Mouse (Mus musculus): ENCODE results near the gene Brd4. TPM values are rescaled to one million over a fixed set of nuclear protein-coding genes. Genes with fewer than 3 reads are reported as not detected.
A peak's percentile ranks its signal among the peaks of the same experiment; 100 is the strongest.

Brd4 gene
- 84.3 and 84.6 TPM in 2 replicates for polyA plus RNA-seq (2015; fragmentation: Nextera tagmentation; extraction: Ambion mirVana)

DNA sequence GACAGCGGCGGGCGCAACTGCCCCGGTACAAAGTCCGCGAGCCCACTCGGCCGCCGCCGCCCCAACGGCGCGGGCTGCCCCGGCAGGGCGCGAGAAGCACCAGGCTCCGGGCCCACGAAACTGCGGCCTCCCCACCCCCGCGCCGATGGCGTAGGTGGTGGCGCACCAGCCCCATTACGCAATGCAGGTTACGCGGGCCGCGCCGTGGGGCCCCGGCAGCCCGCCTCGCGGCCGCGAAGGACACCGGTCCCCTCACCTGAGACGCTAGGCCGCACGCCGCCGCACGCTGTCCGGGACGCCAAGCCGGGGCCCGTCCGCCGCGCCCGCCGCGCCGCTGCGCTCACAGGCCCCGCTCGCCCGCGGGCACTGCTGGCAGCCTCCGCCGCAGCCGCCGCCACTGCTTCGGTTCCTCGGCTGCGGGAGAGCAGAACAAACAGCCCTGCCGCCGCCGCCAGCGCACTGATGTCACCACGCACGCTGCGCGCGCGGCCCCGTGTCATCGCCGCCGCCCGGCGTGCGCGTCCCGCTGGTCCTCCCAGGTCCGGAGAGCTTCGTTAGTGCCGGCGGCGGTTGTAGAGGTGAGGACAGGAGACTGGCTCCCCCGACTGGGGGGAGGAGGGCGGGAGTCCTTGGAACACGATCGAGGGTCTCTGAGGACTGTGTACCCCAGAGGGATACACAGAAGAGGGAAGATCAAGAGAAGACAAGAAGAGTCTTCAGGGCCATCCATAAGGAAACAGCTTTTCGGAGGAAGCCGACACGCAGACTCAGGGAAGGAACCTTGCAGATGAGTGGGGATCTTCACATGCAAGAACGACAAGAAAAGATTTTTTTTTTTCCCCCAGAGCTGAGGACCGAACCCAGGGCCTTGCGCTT lies at the start of gene Brd4:
Gene Brd4 (minus strand): TSS at position 461 of the 876 bp plus-strand sequence.
- under 1% methylated on average over 71 of the region's 100 CpGs for WGBS
- Histone ChIP-seq H3K27ac (ENCODE audit: low read length) (peak within 1 kb of the TSS; percentile 99), H3K4me1 (ENCODE audit: control insufficient read depth, insufficient read depth, low read length) (peaks cover 32% of the 10 kb centered on the region), H3K4me2 (ENCODE audit: low read length) (peak within 1 kb of the TSS; percentile 66), H3K9me3 (replicated peaks; ENCODE audit: control insufficient read depth, low read length, poor library complexity, severe bottlenecking) (no peaks in the 10 kb centered on the region), H3K36me3 (ENCODE audit: control insufficient read depth, insufficient read depth, low read length) (no peaks in the 10 kb centered on the region), H3K27me3 (ENCODE audit: control insufficient read depth, insufficient read depth, low read depth, low read length) (no peaks in the 10 kb centered on the region), H3K9ac (ENCODE audit: low read depth, low read length) (peak within 1 kb of the TSS; percentile 99), H3K4me3 (ENCODE audit: low read depth, low read length) (peak within 1 kb of the TSS; percentile 96)
- ATAC-seq = peak; percentile 92

DNA sequence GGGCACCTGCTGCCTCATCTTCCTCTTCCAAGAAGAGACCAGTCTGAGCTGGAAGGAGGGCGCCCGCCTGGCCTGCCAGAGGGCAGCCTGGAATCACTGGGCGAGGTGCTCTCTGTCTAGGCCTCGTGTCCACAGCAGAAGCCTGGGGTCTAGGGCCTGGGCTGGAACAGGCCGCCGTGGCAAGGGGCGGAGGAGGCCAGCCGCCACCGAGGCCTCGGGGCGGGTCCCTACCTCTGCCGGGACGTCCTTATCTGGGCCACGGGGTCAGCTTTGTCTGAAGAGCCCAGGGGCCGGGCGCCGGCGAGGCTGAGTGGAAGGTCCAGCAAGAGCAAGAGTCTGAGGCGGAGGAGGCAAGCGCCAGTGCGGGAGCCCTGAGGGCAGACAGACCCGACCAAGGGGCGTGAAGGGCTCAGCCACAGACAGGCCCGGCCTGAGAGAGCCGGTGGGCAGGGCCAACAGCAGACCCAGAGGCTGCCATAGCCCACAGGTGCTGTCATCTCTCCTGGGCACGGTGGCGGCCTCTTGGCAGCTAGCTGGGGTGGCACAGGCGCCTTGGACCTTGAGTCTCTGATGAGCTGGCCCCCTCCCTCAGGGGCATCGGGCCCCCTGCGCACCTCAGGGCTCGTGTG lies 49.3 kb upstream of the Brd4 start:
- H3K4me2 ChIP-seq (ENCODE audit: low read length) = no peak overlapping the region
- H3K9ac ChIP-seq (ENCODE audit: low read depth, low read length) = no peak overlapping the region
- H3K36me3 ChIP-seq (ENCODE audit: control insufficient read depth, insufficient read depth, low read length) = peaks cover 52% of the 10 kb centered on the region
- no peak overlapping the region for H3K27ac ChIP-seq (ENCODE audit: low read length)
- 92% methylated on average over 30 of the region's 31 CpGs for WGBS
- 0 out of 2 replicates have a peak, but pooled peaks have one; percentile 14 for ATAC-seq
- no peaks in the 10 kb centered on the region for H3K9me3 ChIP-seq (replicated peaks; ENCODE audit: control insufficient read depth, low read length, poor library complexity, severe bottlenecking)
- no peak overlapping the region for H3K4me3 ChIP-seq (ENCODE audit: low read depth, low read length)
- H3K27me3 ChIP-seq (ENCODE audit: control insufficient read depth, insufficient read depth, low read depth, low read length) = no peaks in the 10 kb centered on the region
- no peaks in the 10 kb centered on the region for H3K4me1 ChIP-seq (ENCODE audit: control insufficient read depth, insufficient read depth, low read length)

DNA sequence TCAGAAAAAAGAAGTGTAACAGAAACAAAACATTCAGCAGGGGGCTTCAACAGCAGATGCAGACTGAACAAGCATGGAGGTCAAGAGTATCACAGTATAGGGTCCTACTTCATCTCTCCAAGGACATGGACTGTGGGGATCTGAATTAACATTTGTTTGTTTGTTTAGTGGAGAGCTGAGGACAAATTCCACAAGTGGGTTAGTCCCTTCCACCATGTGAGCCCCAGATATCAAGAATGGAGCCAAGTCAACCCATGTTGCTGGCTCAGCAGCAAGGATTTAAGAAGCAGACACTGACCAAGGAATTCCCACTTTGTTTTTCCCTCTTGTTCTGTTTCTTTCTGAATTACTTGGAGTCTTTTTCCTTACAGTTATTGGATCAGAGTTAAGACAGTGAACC lies 43.0 kb upstream of the Brd4 start:
- Histone ChIP-seq H3K27ac (ENCODE audit: low read length) (no peak overlapping the region), H3K27me3 (ENCODE audit: control insufficient read depth, insufficient read depth, low read depth, low read length) (no peaks in the 10 kb centered on the region), H3K4me3 (ENCODE audit: low read depth, low read length) (no peak overlapping the region), H3K9ac (ENCODE audit: low read depth, low read length) (no peak overlapping the region), H3K4me1 (ENCODE audit: control insufficient read depth, insufficient read depth, low read length) (0 out of 2 replicates have a peak, but pooled peaks cover 5% of the 10 kb centered on the region), H3K4me2 (ENCODE audit: low read length) (no peak overlapping the region), H3K9me3 (replicated peaks; ENCODE audit: control insufficient read depth, low read length, poor library complexity, severe bottlenecking) (no peaks in the 10 kb centered on the region), H3K36me3 (ENCODE audit: control insufficient read depth, insufficient read depth, low read length) (peaks cover 9% of the 10 kb centered on the region)
- ATAC-seq = no peak

GRCm38 (mm10) chr17:32322809-32323208 lies 38.3 kb upstream of the Brd4 start:
- H3K36me3 ChIP-seq (ENCODE audit: control insufficient read depth, insufficient read depth, low read length) = no peaks in the 10 kb centered on the region; the same call in 1 of the 2 replicates
- no peak for ATAC-seq
- H3K4me2 ChIP-seq (ENCODE audit: low read length) = no peak overlapping the region
- H3K27ac ChIP-seq (ENCODE audit: low read length) = no peak overlapping the region
- no peak overlapping the region for H3K4me3 ChIP-seq (ENCODE audit: low read depth, low read length)
- H3K4me1 ChIP-seq (ENCODE audit: control insufficient read depth, insufficient read depth, low read length) = peaks cover 23% of the 10 kb centered on the region
- H3K9me3 ChIP-seq (replicated peaks; ENCODE audit: control insufficient read depth, low read length, poor library complexity, severe bottlenecking) = no peaks in the 10 kb centered on the region
- H3K27me3 ChIP-seq (ENCODE audit: control insufficient read depth, insufficient read depth, low read depth, low read length) = no peaks in the 10 kb centered on the region
- no peak overlapping the region for H3K9ac ChIP-seq (ENCODE audit: low read depth, low read length)
- WGBS = 97% methylated on average over 1 of the region's 1 CpGs

GRCm38 (mm10) chr17:32321836-32322235 lies 37.3 kb upstream of the Brd4 start:
- ATAC-seq = peak; percentile 3; the same call in 1 of the 2 replicates
- Histone ChIP-seq H3K36me3 (ENCODE audit: control insufficient read depth, insufficient read depth, low read length) (peaks cover 7% of the 10 kb centered on the region; the same call in 1 of the 2 replicates), H3K9ac (ENCODE audit: low read depth, low read length) (peak overlapping the region; percentile 82), H3K4me2 (ENCODE audit: low read length) (peak overlapping the region; percentile 91), H3K4me1 (ENCODE audit: control insufficient read depth, insufficient read depth, low read length) (peaks cover 23% of the 10 kb centered on the region), H3K4me3 (ENCODE audit: low read depth, low read length) (peak overlapping the region; percentile 71), H3K9me3 (replicated peaks; ENCODE audit: control insufficient read depth, low read length, poor library complexity, severe bottlenecking) (no peaks in the 10 kb centered on the region), H3K27ac (ENCODE audit: low read length) (peak overlapping the region; percentile 96), H3K27me3 (ENCODE audit: control insufficient read depth, insufficient read depth, low read depth, low read length) (no peaks in the 10 kb centered on the region)
- 28% methylated on average over 6 of the region's 6 CpGs for WGBS

DNA sequence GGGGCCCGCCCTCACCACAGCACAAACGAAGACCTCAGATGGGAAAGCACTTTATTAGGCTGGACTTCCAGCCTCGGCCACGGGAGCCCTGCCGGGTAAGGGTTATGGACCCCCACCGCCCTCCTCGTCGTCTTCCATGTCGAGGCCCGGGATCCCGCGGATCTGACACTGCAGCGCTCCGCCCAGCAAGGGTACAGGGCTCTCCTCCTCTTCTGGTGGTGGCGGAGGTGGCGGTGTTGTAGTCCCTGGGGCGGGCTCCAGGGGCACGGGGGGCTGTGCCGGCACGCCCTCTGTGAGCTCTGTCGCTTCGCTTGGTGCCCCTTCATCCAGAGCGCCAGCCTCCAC lies 36.8 kb upstream of the Brd4 start:
- no peak; the same call in 1 of the 2 replicates for ATAC-seq
- H3K9me3 ChIP-seq (replicated peaks; ENCODE audit: control insufficient read depth, low read length, poor library complexity, severe bottlenecking) = no peaks in the 10 kb centered on the region
- H3K9ac ChIP-seq (ENCODE audit: low read depth, low read length) = peak overlapping the region; percentile 82
- H3K4me1 ChIP-seq (ENCODE audit: control insufficient read depth, insufficient read depth, low read length) = peaks cover 23% of the 10 kb centered on the region
- H3K4me2 ChIP-seq (ENCODE audit: low read length) = peak overlapping the region; percentile 91
- peaks cover 12% of the 10 kb centered on the region for H3K36me3 ChIP-seq (ENCODE audit: control insufficient read depth, insufficient read depth, low read length)
- H3K27ac ChIP-seq (ENCODE audit: low read length) = peak overlapping the region; percentile 96
- WGBS = under 1% methylated on average over 23 of the region's 23 CpGs
- peak overlapping the region; percentile 71 for H3K4me3 ChIP-seq (ENCODE audit: low read depth, low read length)
- H3K27me3 ChIP-seq (ENCODE audit: control insufficient read depth, insufficient read depth, low read depth, low read length) = no peaks in the 10 kb centered on the region

- Histone ChIP-seq H3K4me1 (ENCODE audit: control insufficient read depth, insufficient read depth, low read length) (peaks cover 23% of the 10 kb centered on the region), H3K4me3 (ENCODE audit: low read depth, low read length) (peak within 1 kb of the TSS; percentile 71), H3K27me3 (ENCODE audit: control insufficient read depth, insufficient read depth, low read depth, low read length) (no peaks in the 10 kb centered on the region), H3K27ac (ENCODE audit: low read length) (peak within 1 kb of the TSS; percentile 96), H3K36me3 (ENCODE audit: control insufficient read depth, insufficient read depth, low read length) (peaks cover 18% of the 10 kb centered on the region), H3K9ac (ENCODE audit: low read depth, low read length) (peak within 1 kb of the TSS; percentile 82), H3K9me3 (replicated peaks; ENCODE audit: control insufficient read depth, low read length, poor library complexity, severe bottlenecking) (no peaks in the 10 kb centered on the region), H3K4me2 (ENCODE audit: low read length) (peak within 1 kb of the TSS; percentile 91)
- WGBS = under 1% methylated on average over 83 of the region's 83 CpGs
- ATAC-seq = peak; percentile 98
Measured at GRCm38 (mm10) chr17:32320597-32321389, 36.3 kb upstream of the Brd4 start, which contains the start of gene Akap8. Akap8 (minus strand) TSS chr17:32321238.

- WGBS = 1% methylated on average over 7 of the region's 7 CpGs
- peaks cover 23% of the 10 kb centered on the region for H3K4me1 ChIP-seq (ENCODE audit: control insufficient read depth, insufficient read depth, low read length)
- no peak for ATAC-seq
Measured at GRCm38 (mm10) chr17:32319950-32320349, 35.4 kb upstream of the Brd4 start.

More at GRCm38 (mm10) chr17:32319950-32320349, 35.4 kb upstream of the Brd4 start:
- H3K4me2 ChIP-seq (ENCODE audit: low read length) = peak overlapping the region; percentile 59
- H3K27me3 ChIP-seq (ENCODE audit: control insufficient read depth, insufficient read depth, low read depth, low read length) = no peaks in the 10 kb centered on the region
- peaks cover 22% of the 10 kb centered on the region for H3K36me3 ChIP-seq (ENCODE audit: control insufficient read depth, insufficient read depth, low read length)
- no peaks in the 10 kb centered on the region for H3K9me3 ChIP-seq (replicated peaks; ENCODE audit: control insufficient read depth, low read length, poor library complexity, severe bottlenecking)
- H3K27ac ChIP-seq (ENCODE audit: low read length) = peak overlapping the region; percentile 96
- peak overlapping the region; percentile 71 for H3K4me3 ChIP-seq (ENCODE audit: low read depth, low read length)
- H3K9ac ChIP-seq (ENCODE audit: low read depth, low read length) = peak overlapping the region; percentile 79
